Mouse (Mus musculus) ES-Bruce4 (cell line): ENCODE measurements around the gene Vps18.

Source experiments
- CTCF ChIP-seq: IDR thresholded peaks from one replicate; pipeline ENCODE4 v1.8.1; 2011; ENCODE audit warnings: low read depth, low read length
- POLR2A ChIP-seq: IDR thresholded peaks from one replicate; pipeline ENCODE4 v1.8.1; 2011; ENCODE audit warnings: low read length; ENCODE audit not compliant: insufficient read depth

DNA sequence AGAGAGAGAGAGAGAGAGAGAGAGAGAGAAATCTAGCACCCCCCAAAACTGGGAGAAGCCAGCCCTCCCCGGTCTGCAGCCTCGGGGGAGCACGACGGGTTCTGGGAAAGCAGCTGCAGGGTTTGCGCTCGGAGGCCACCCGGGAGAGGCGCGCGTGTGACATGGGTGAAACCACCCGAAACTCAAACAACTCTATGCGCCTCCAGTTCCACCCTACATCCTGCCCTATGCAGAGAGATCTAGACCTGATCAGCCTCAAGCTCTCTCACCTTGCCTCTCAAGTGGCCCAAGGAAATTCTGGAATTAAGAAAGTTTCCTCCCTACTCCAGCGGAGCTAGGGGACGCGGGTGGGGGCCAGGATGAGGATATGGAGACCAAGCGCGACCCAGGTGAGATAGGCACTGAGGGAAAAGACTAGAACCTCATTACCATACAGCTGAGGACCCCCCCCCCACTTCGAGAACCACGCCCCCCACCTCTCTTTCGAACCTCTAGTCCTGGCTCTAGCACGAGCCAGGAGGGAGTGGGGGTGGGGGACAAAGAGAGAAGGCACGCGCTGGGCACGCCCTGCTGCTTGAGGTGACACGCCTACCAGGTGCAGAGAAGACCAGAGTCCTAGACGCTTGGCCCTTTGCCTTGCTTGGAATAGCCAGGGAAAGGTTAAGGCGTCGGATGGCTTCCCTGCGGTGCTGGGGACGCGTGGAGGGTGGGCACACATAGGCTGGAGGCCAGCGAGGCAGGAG, 36.2 kb downstream of the Vps18 start:
- TF ChIP-seq POLR2A, result no peak
- TF ChIP-seq CTCF, result no peak
